Mouse (Mus musculus) lung, adult 2 months (tissue): Measurements from ENCODE around the gene Oxtr.

Source experiments
- CTCF ChIP-seq: fragments of 200-500 bp; IDR thresholded peaks from 2 replicates; pipeline ENCODE4 v1.5.1; 2011; ENCODE audit warnings: mild to moderate bottlenecking, low read length, control low read depth; ENCODE audit not compliant: insufficient read depth
- POLR2A ChIP-seq: fragments of 200-500 bp; IDR thresholded peaks from 2 replicates; pipeline ENCODE4 v1.6.1; 2011; ENCODE audit warnings: low read depth, mild to moderate bottlenecking, control low read depth, low read length, borderline replicate concordance; ENCODE audit errors: extremely low read depth

GRCm38 (mm10) chr6:112516496-112516895, 26.8 kb upstream of the Oxtr start:
- no peak for TF ChIP-seq CTCF
- no peak for TF ChIP-seq POLR2A
